Mouse (Mus musculus): ENCODE data around the gene Dcun1d2. TPM values are rescaled to one million over a fixed set of nuclear protein-coding genes. Genes with fewer than 3 reads are reported as not detected.

Gene Dcun1d2
- polyA plus RNA-seq, 1 experiment from 2014 or later: 40.8 TPM

- no peaks in the 10 kb centered on the region for H3K36me3 ChIP-seq (ENCODE audit: control insufficient read depth, insufficient read depth)
- peaks cover 5% of the 10 kb centered on the region for H3K4me1 ChIP-seq (replicated peaks; ENCODE audit: control insufficient read depth, insufficient read depth, low read length)
- H3K9me3 ChIP-seq (ENCODE audit: control insufficient read depth, low read length): no peaks in the 10 kb centered on the region
- H3K27ac ChIP-seq (ENCODE audit: low read length): no peak overlapping the region
- 87% methylated on average over 4 of the region's 4 CpGs for WGBS
- no peak overlapping the region for H3K9ac ChIP-seq (replicated peaks; ENCODE audit: low read depth, low read length)
- H3K4me3 ChIP-seq (replicated peaks; ENCODE audit: low read length): no peak overlapping the region
- H3K27me3 ChIP-seq (replicated peaks; ENCODE audit: control insufficient read depth, insufficient read depth, low read length): no peaks in the 10 kb centered on the region
- H3K4me2 ChIP-seq (ENCODE audit: low read length): no peak overlapping the region
- ATAC-seq: no peak
These were observed 69.5 kb downstream of the Dcun1d2 start for GRCm38 (mm10) chr8:13218441-13218840.

- H3K4me2 ChIP-seq (ENCODE audit: low read length): no peak overlapping the region
- no peak overlapping the region for H3K27ac ChIP-seq (ENCODE audit: low read length)
- H3K27me3 ChIP-seq (replicated peaks; ENCODE audit: control insufficient read depth, insufficient read depth, low read length): no peaks in the 10 kb centered on the region
- ATAC-seq: no peak
- no peaks in the 10 kb centered on the region for H3K36me3 ChIP-seq (ENCODE audit: control insufficient read depth, insufficient read depth)
- peaks cover 8% of the 10 kb centered on the region for H3K4me1 ChIP-seq (replicated peaks; ENCODE audit: control insufficient read depth, insufficient read depth, low read length)
- H3K4me3 ChIP-seq (replicated peaks; ENCODE audit: low read length): no peak overlapping the region
- H3K9ac ChIP-seq (replicated peaks; ENCODE audit: low read depth, low read length): no peak overlapping the region
- no peaks in the 10 kb centered on the region for H3K9me3 ChIP-seq (ENCODE audit: control insufficient read depth, low read length)
These were observed 69.9 kb downstream of the Dcun1d2 start for GRCm38 (mm10) chr8:13217986-13218385.

- Histone ChIP-seq H3K36me3 (ENCODE audit: control insufficient read depth, insufficient read depth) (no peaks in the 10 kb centered on the region), H3K9ac (replicated peaks; ENCODE audit: low read depth, low read length) (no peak overlapping the region), H3K4me2 (ENCODE audit: low read length) (no peak overlapping the region), H3K4me3 (replicated peaks; ENCODE audit: low read length) (no peak overlapping the region), H3K27ac (ENCODE audit: low read length) (no peak overlapping the region), H3K27me3 (replicated peaks; ENCODE audit: control insufficient read depth, insufficient read depth, low read length) (no peaks in the 10 kb centered on the region), H3K9me3 (ENCODE audit: control insufficient read depth, low read length) (no peaks in the 10 kb centered on the region), H3K4me1 (replicated peaks; ENCODE audit: control insufficient read depth, insufficient read depth, low read length) (peaks cover 8% of the 10 kb centered on the region)
- ATAC-seq: no peak
- WGBS: 62% methylated on average over 5 of the region's 5 CpGs
These were observed 70.8 kb downstream of the Dcun1d2 start for GRCm38 (mm10) chr8:13217093-13217492.

- Histone ChIP-seq H3K9me3 (ENCODE audit: control insufficient read depth, low read length) (no peaks in the 10 kb centered on the region), H3K4me3 (replicated peaks; ENCODE audit: low read length) (no peak overlapping the region), H3K9ac (replicated peaks; ENCODE audit: low read depth, low read length) (no peak overlapping the region), H3K27me3 (replicated peaks; ENCODE audit: control insufficient read depth, insufficient read depth, low read length) (no peaks in the 10 kb centered on the region), H3K4me1 (replicated peaks; ENCODE audit: control insufficient read depth, insufficient read depth, low read length) (peaks cover 8% of the 10 kb centered on the region), H3K27ac (ENCODE audit: low read length) (no peak overlapping the region), H3K4me2 (ENCODE audit: low read length) (no peak overlapping the region), H3K36me3 (ENCODE audit: control insufficient read depth, insufficient read depth) (no peaks in the 10 kb centered on the region)
- WGBS: 70% methylated on average over 8 of the region's 8 CpGs
- no peak for ATAC-seq
These were observed 71.5 kb downstream of the Dcun1d2 start for GRCm38 (mm10) chr8:13216386-13216785.

GRCm38 (mm10) chr8:13213479-13214268 lies 74.3 kb downstream of the Dcun1d2 start:
- H3K9me3 ChIP-seq (ENCODE audit: control insufficient read depth, low read length): no peaks in the 10 kb centered on the region
- no peaks in the 10 kb centered on the region for H3K36me3 ChIP-seq (ENCODE audit: control insufficient read depth, insufficient read depth)
- ATAC-seq: peak; percentile 83
- no peak overlapping the region for H3K27ac ChIP-seq (ENCODE audit: low read length)
- no peak overlapping the region for H3K4me3 ChIP-seq (replicated peaks; ENCODE audit: low read length)
- WGBS: 21% methylated on average over 10 of the region's 10 CpGs
- no peaks in the 10 kb centered on the region for H3K27me3 ChIP-seq (replicated peaks; ENCODE audit: control insufficient read depth, insufficient read depth, low read length)
- no peak overlapping the region; the same call in 1 of the 2 replicates for H3K4me2 ChIP-seq (ENCODE audit: low read length)
- H3K9ac ChIP-seq (replicated peaks; ENCODE audit: low read depth, low read length): no peak overlapping the region
- peaks cover 8% of the 10 kb centered on the region for H3K4me1 ChIP-seq (replicated peaks; ENCODE audit: control insufficient read depth, insufficient read depth, low read length)

GRCm38 (mm10) chr8:13209770-13210169 lies 78.2 kb downstream of the Dcun1d2 start:
- Histone ChIP-seq H3K9me3 (ENCODE audit: control insufficient read depth, low read length) (no peaks in the 10 kb centered on the region), H3K27me3 (replicated peaks; ENCODE audit: control insufficient read depth, insufficient read depth, low read length) (no peaks in the 10 kb centered on the region), H3K4me1 (replicated peaks; ENCODE audit: control insufficient read depth, insufficient read depth, low read length) (peaks cover 8% of the 10 kb centered on the region), H3K36me3 (ENCODE audit: control insufficient read depth, insufficient read depth) (no peaks in the 10 kb centered on the region), H3K4me2 (ENCODE audit: low read length) (no peak overlapping the region), H3K9ac (replicated peaks; ENCODE audit: low read depth, low read length) (no peak overlapping the region), H3K4me3 (replicated peaks; ENCODE audit: low read length) (no peak overlapping the region), H3K27ac (ENCODE audit: low read length) (no peak overlapping the region)
- ATAC-seq: no peak
- WGBS: 33% methylated on average over 1 of the region's 1 CpGs

- 55% methylated on average over 6 of the region's 6 CpGs for WGBS
- H3K4me1 ChIP-seq (replicated peaks; ENCODE audit: control insufficient read depth, insufficient read depth, low read length): peaks cover 6% of the 10 kb centered on the region
- ATAC-seq: no peak
These were observed 79.1 kb downstream of the Dcun1d2 start for GRCm38 (mm10) chr8:13208627-13209355.

GRCm38 (mm10) chr8:13206290-13206689 lies 81.6 kb downstream of the Dcun1d2 start:
- Histone ChIP-seq H3K9me3 (ENCODE audit: control insufficient read depth, low read length) (no peaks in the 10 kb centered on the region), H3K27ac (ENCODE audit: low read length) (no peak overlapping the region), H3K4me3 (replicated peaks; ENCODE audit: low read length) (no peak overlapping the region), H3K4me1 (replicated peaks; ENCODE audit: control insufficient read depth, insufficient read depth, low read length) (peaks cover under 1% of the 10 kb centered on the region; the same call in 1 of the 2 replicates), H3K36me3 (ENCODE audit: control insufficient read depth, insufficient read depth) (no peaks in the 10 kb centered on the region), H3K9ac (replicated peaks; ENCODE audit: low read depth, low read length) (no peak overlapping the region), H3K4me2 (ENCODE audit: low read length) (no peak overlapping the region), H3K27me3 (replicated peaks; ENCODE audit: control insufficient read depth, insufficient read depth, low read length) (peaks cover 19% of the 10 kb centered on the region)
- ATAC-seq: no peak
- WGBS: 47% methylated on average over 5 of the region's 5 CpGs

More at GRCm38 (mm10) chr8:13208627-13209355, 79.1 kb downstream of the Dcun1d2 start:
- H3K9me3 ChIP-seq (ENCODE audit: control insufficient read depth, low read length): no peaks in the 10 kb centered on the region
- H3K36me3 ChIP-seq (ENCODE audit: control insufficient read depth, insufficient read depth): no peaks in the 10 kb centered on the region
- no peak overlapping the region for H3K9ac ChIP-seq (replicated peaks; ENCODE audit: low read depth, low read length)
- no peak overlapping the region for H3K27ac ChIP-seq (ENCODE audit: low read length)
- no peaks in the 10 kb centered on the region for H3K27me3 ChIP-seq (replicated peaks; ENCODE audit: control insufficient read depth, insufficient read depth, low read length)
- no peak overlapping the region for H3K4me3 ChIP-seq (replicated peaks; ENCODE audit: low read length)
- no peak overlapping the region for H3K4me2 ChIP-seq (ENCODE audit: low read length)

Data from forebrain, embryonic 16.5 days (tissue).